ENCODE assay signal across 30 mouse cellular contexts in genomic region chr5:136696516-136696915, GRCm38 (mm10). TPM values are rescaled to one million over a fixed set of nuclear protein-coding genes. Genes with fewer than 3 reads are reported as not detected.
"Had no signal": no experiment of that assay in that cellular context is flagged by ENCODE, and none has a peak within 500 bp of the region (broad histone marks: within the 10 kb centered on the region; RNA-seq: fewer than 3 reads in every experiment).

No protein-coding gene starts in this region.

- H3K9me3 ChIP-seq: heart, embryonic 13.5 days; heart, embryonic 15.5 days; hindbrain, embryonic 12.5 days; limb, embryonic 13.5 days; limb, embryonic 15.5 days; liver, embryonic 12.5 days had no signal

- H3K4me3 ChIP-seq: heart, adult 2 months; heart, embryonic 13.5 days; heart, embryonic 15.5 days; hindbrain, embryonic 10.5 days; hindbrain, embryonic 12.5 days; limb, embryonic 13.5 days; limb, embryonic 15.5 days; liver, embryonic 12.5 days had no signal

- ATAC-seq: hindbrain, embryonic 16.5 days; inflammation-experienced regulatory T-cells, adult 6 months; liver, embryonic 12.5 days had no signal

- H3K27ac ChIP-seq: heart, adult 2 months; heart, embryonic 13.5 days; heart, embryonic 15.5 days; hindbrain, embryonic 10.5 days; hindbrain, embryonic 12.5 days; hindbrain, embryonic 14.5 days; limb, embryonic 13.5 days; limb, embryonic 15.5 days; liver, embryonic 12.5 days; liver, embryonic 14.5 days had no signal

- H3K36me3 ChIP-seq: heart, embryonic 13.5 days; heart, embryonic 15.5 days; hindbrain, embryonic 10.5 days; hindbrain, embryonic 12.5 days; limb, embryonic 13.5 days; limb, embryonic 15.5 days; liver, embryonic 12.5 days had no signal

- DNase-seq: gastrocnemius, postnatal 14 days; gastrocnemius, postnatal 36 days; heart, adult 2 months; heart, postnatal 14 days; heart, postnatal 4 days; kidney, adult 18-20 months; kidney, adult 8-10 months; kidney, postnatal 10 days; kidney, postnatal 36 days; layer of hippocampus, adult 9-11 months; layer of hippocampus, postnatal 36 days; left cerebral cortex, postnatal 4 days had no signal

- H3K4me1 ChIP-seq: heart, embryonic 13.5 days; heart, embryonic 15.5 days; hindbrain, embryonic 12.5 days; liver, embryonic 12.5 days had no signal

- H3K27me3 ChIP-seq: hindbrain, embryonic 12.5 days; liver, embryonic 12.5 days had no signal

- H3K9ac ChIP-seq: heart, embryonic 13.5 days; heart, embryonic 15.5 days; hindbrain, embryonic 12.5 days; hindbrain, embryonic 14.5 days; limb, embryonic 13.5 days; limb, embryonic 15.5 days; liver, embryonic 12.5 days; liver, embryonic 14.5 days had no signal

- H3K4me2 ChIP-seq: heart, embryonic 11.5 days; heart, embryonic 13.5 days; heart, embryonic 15.5 days; hindbrain, embryonic 12.5 days; hindbrain, embryonic 14.5 days; limb, embryonic 13.5 days; limb, embryonic 15.5 days; liver, embryonic 12.5 days had no signal

RNA-seq across cellular contexts. Expression of gene Myl10, which starts 3.6 kb away (rescaled TPM):
- polyA plus RNA-seq: heart, adult 2 months; heart, embryonic 11.5 days; heart, embryonic 13.5 days; heart, postnatal 0 days; hindbrain, embryonic 10.5 days; hindbrain, embryonic 12.5 days; hindbrain, embryonic 14.5 days; hindbrain, embryonic 16.5 days; kidney, embryonic 16.5 days; large intestine, adult 2 months; limb, embryonic 11.5 days; limb, embryonic 13.5 days; liver, adult 2 months; liver, embryonic 12.5 days; liver, embryonic 14.5 days; liver, embryonic 16.5 days had no signal
